Mouse (Mus musculus) MEL (cell line): ENCODE measurements at regions not wholly inside any gene's neighbourhood (a gene's known extent, or its start where the extent isn't known, plus 50 kb on each side); places are given as distances from the start of the nearest gene placed in this dataset.

ENCODE experiments used
- DNase-seq: peaks from one replicate; pipeline ENCODE4 v3.0.0; 2011; ENCODE audit warnings: low read depth, low spot score
- H3K27ac ChIP-seq: 2 replicates; pipeline ENCODE4 v1.5.1; 2012; ENCODE audit warnings: low read depth, mild to moderate bottlenecking, control low read depth, low read length, moderate library complexity; ENCODE audit not compliant: control insufficient read depth
- H3K27me3 ChIP-seq, 2 experiments: fragments of 150-350 bp in 1 of 2; sonication (generic) in 1 of 2; 2 replicates each; pipeline ENCODE4 v1.6.1; 2012; ENCODE audit warnings: low read length in 2 of 2, mild to moderate bottlenecking in 2 of 2, improper control_type of control experiment in 1 of 2, moderate library complexity in 1 of 2; ENCODE audit not compliant: insufficient read depth in 2 of 2, control insufficient read depth in 1 of 2
- H3K36me3 ChIP-seq, 2 experiments: 2 replicates each; pipeline ENCODE4 v1.6.1; 2012 to 2014; ENCODE audit warnings: low read length in 2 of 2, improper control_type of control experiment in 1 of 2, inconsistent platforms in 1 of 2, mild to moderate bottlenecking in 1 of 2; ENCODE audit not compliant: insufficient read depth in 2 of 2, control insufficient read depth in 1 of 2
- H3K4me1 ChIP-seq, 2 experiments: fragments of 150-350 bp in 1 of 2; sonication (generic) in 1 of 2; 2 replicates each; pipeline ENCODE4 v1.6.1; 2012; ENCODE audit warnings: low read length in 2 of 2, improper control_type of control experiment in 1 of 2, mild to moderate bottlenecking in 1 of 2; ENCODE audit not compliant: insufficient read depth in 2 of 2, control insufficient read depth in 1 of 2
- H3K4me3 ChIP-seq, 2 experiments: fragments of 150-350 bp in 1 of 2; sonication (generic) in 1 of 2; 2 replicates each; pipeline ENCODE4 v1.5.1; 2012; ENCODE audit warnings: low read depth in 2 of 2, low read length in 2 of 2, mild to moderate bottlenecking in 2 of 2, moderate library complexity in 2 of 2, control low read depth in 1 of 2, improper control_type of control experiment in 1 of 2; ENCODE audit not compliant: control insufficient read depth in 1 of 2, insufficient read depth in 1 of 2
- H3K79me2 ChIP-seq: 2 replicates; pipeline ENCODE4 v1.6.1; 2012; ENCODE audit warnings: mild to moderate bottlenecking, low read length, moderate library complexity; ENCODE audit not compliant: control insufficient read depth, poor library complexity, insufficient read depth
- H3K9ac ChIP-seq: 2 replicates; pipeline ENCODE4 v1.6.1; 2012; ENCODE audit warnings: low read depth, mild to moderate bottlenecking, control low read depth, low read length, moderate library complexity; ENCODE audit not compliant: control insufficient read depth, poor library complexity, severe bottlenecking
- H3K9me3 ChIP-seq: fragments of 150-350 bp; sonication (generic); replicated peaks from 2 replicates; pipeline ENCODE4 v1.6.1; 2012; ENCODE audit warnings: mild to moderate bottlenecking, low read length, improper control_type of control experiment, moderate library complexity; ENCODE audit not compliant: insufficient read depth
- E2F4 ChIP-seq: IDR thresholded peaks from 2 replicates; pipeline ENCODE4 v1.6.1; 2011; ENCODE audit warnings: low read depth, low read length, improper control_type of control experiment, borderline replicate concordance
- ETS1 ChIP-seq: IDR thresholded peaks from 2 replicates; pipeline ENCODE4 v1.6.1; 2012; ENCODE audit warnings: low read depth, mild to moderate bottlenecking, inconsistent platforms, low read length, improper control_type of control experiment, moderate library complexity
- GABPA ChIP-seq: IDR thresholded peaks from 2 replicates; pipeline ENCODE4 v1.6.1; 2012; ENCODE audit warnings: low read depth, mild to moderate bottlenecking, inconsistent platforms, low read length, improper control_type of control experiment, moderate library complexity
- HCFC1 ChIP-seq: IDR thresholded peaks from 2 replicates; pipeline ENCODE4 v1.6.1; 2012; ENCODE audit warnings: low read depth, mild to moderate bottlenecking, inconsistent platforms, low read length, improper control_type of control experiment, moderate library complexity
- JUND ChIP-seq: IDR thresholded peaks from 2 replicates; pipeline ENCODE4 v1.6.1; 2011; ENCODE audit warnings: low read depth, mild to moderate bottlenecking, improper control_type of control experiment, low read length
- KAT2A ChIP-seq: conservative IDR thresholded peaks from 2 replicates; pipeline ENCODE4 v1.6.1; 2012; ENCODE audit warnings: low read depth, low read length, improper control_type of control experiment, inconsistent platforms
- MYB ChIP-seq: IDR thresholded peaks from 2 replicates; pipeline ENCODE4 v1.6.1; 2011; ENCODE audit warnings: mild to moderate bottlenecking, low read depth, low read length, improper control_type of control experiment
- POLR2AphosphoS2 ChIP-seq: IDR thresholded peaks from 2 replicates; pipeline ENCODE4 v1.6.1; 2011; ENCODE audit warnings: low read length, improper control_type of control experiment
- POLR2AphosphoS5 ChIP-seq: IDR thresholded peaks from 2 replicates; pipeline ENCODE4 v1.6.1; 2012; ENCODE audit warnings: low read depth, borderline replicate concordance, mild to moderate bottlenecking, inconsistent platforms, low read length, moderate library complexity, mixed read lengths
- RAD21 ChIP-seq: IDR thresholded peaks from 2 replicates; pipeline ENCODE4 v1.6.1; 2011; ENCODE audit warnings: mild to moderate bottlenecking, low read depth, low read length, improper control_type of control experiment
- RCOR1 ChIP-seq: IDR thresholded peaks from 2 replicates; pipeline ENCODE4 v1.6.1; 2012; ENCODE audit warnings: low read depth, mild to moderate bottlenecking, inconsistent platforms, low read length, improper control_type of control experiment
- SMC3 ChIP-seq: IDR thresholded peaks from 2 replicates; pipeline ENCODE4 v1.6.1; 2011; ENCODE audit warnings: low read depth, low read length, improper control_type of control experiment
- TAL1 ChIP-seq: IDR thresholded peaks from 2 replicates; pipeline ENCODE4 v1.6.1; 2012; ENCODE audit warnings: mild to moderate bottlenecking, inconsistent platforms, low read length, moderate library complexity, mixed read lengths
- TBP ChIP-seq: IDR thresholded peaks from 2 replicates; pipeline ENCODE4 v1.8.0; 2011; ENCODE audit warnings: low read depth, low read length, improper control_type of control experiment
- TCF12 ChIP-seq: IDR thresholded peaks from 2 replicates; pipeline ENCODE4 v1.6.1; 2014; ENCODE audit warnings: low read depth, mild to moderate bottlenecking, inconsistent platforms, low read length, improper control_type of control experiment, moderate library complexity
- UBTF ChIP-seq: IDR thresholded peaks from 2 replicates; pipeline ENCODE4 v1.6.1; 2012; ENCODE audit warnings: low read depth, mild to moderate bottlenecking, inconsistent platforms, low read length, improper control_type of control experiment, moderate library complexity, borderline replicate concordance; ENCODE audit not compliant: insufficient read depth
- USF2 ChIP-seq, 2 experiments: IDR thresholded peaks; 2 replicates each; pipeline ENCODE4 v1.6.1; 2011 to 2012; ENCODE audit warnings: improper control_type of control experiment in 2 of 2, low read length in 2 of 2, borderline replicate concordance in 1 of 2, inconsistent platforms in 1 of 2, low read depth in 1 of 2, mild to moderate bottlenecking in 1 of 2; ENCODE audit not compliant: insufficient read depth in 1 of 2
- ZC3H11A ChIP-seq: IDR thresholded peaks from 2 replicates; pipeline ENCODE4 v1.6.1; 2012; ENCODE audit warnings: low read depth, mild to moderate bottlenecking, inconsistent platforms, low read length, improper control_type of control experiment

- H3K4me3 ChIP-seq, result no peak overlapping the region
- no peak overlapping the region for H3K9ac ChIP-seq
- H3K36me3 ChIP-seq, result no peaks in the 10 kb centered on the region
- no peak for DNase-seq
- no peaks in the 10 kb centered on the region for H3K79me2 ChIP-seq
- no peaks in the 10 kb centered on the region for H3K27me3 ChIP-seq
- TF ChIP-seq SMC3, result no peak
- TF ChIP-seq TAL1, result no peak
- no peak for TF ChIP-seq JUND
- no peak for TF ChIP-seq ZC3H11A
- no peak for TF ChIP-seq MYB
- no peak for TF ChIP-seq HCFC1
- TF ChIP-seq E2F4, result no peak
- no peak for TF ChIP-seq RCOR1
- no peak for TF ChIP-seq UBTF
- no peak for TF ChIP-seq RAD21
- TF ChIP-seq GABPA, result no peak
- TF ChIP-seq POLR2AphosphoS5, result no peak
- TF ChIP-seq USF2 (IDR thresholded peaks at IDR 0.05; ENCODE audit: borderline replicate concordance in 1 of 2, insufficient read depth in 1 of 2, low read depth in 1 of 2, low read length in 2 of 2), result no peak
- TF ChIP-seq ETS1, result no peak
- no peak for TF ChIP-seq POLR2AphosphoS2
- H3K9me3 ChIP-seq, result no peaks in the 10 kb centered on the region
- no peak overlapping the region for H3K27ac ChIP-seq
- no peaks in the 10 kb centered on the region for H3K4me1 ChIP-seq
Measured at GRCm38 (mm10) chr13:112153681-112154127, 134.5 kb upstream of the Ankrd55 start.

- H3K4me3 ChIP-seq, result no peak overlapping the region
- H3K9me3 ChIP-seq, result no peaks in the 10 kb centered on the region
- no peaks in the 10 kb centered on the region for H3K36me3 ChIP-seq
- no peaks in the 10 kb centered on the region for H3K4me1 ChIP-seq
- no peak for TF ChIP-seq KAT2A
- TF ChIP-seq TCF12, result no peak
- TF ChIP-seq TBP, result no peak
- H3K27me3 ChIP-seq, result peaks cover 0 to 3% of the 10 kb centered on the region in 2 experiments; a peak in 1 of 4 replicates
- no peaks in the 10 kb centered on the region for H3K79me2 ChIP-seq
- DNase-seq, result no peak
- H3K9ac ChIP-seq, result no peak overlapping the region
- H3K27ac ChIP-seq, result no peak overlapping the region
Measured at GRCm38 (mm10) chr13:112159430-112160172, 128.7 kb upstream of the Ankrd55 start.
